Mouse (Mus musculus) MEL (cell line): ENCODE measurements around the gene Setd4. TPM values are rescaled to one million over a fixed set of nuclear protein-coding genes. Genes with fewer than 3 reads are reported as not detected.

Experiments
- DNase-seq: peaks from one replicate; pipeline ENCODE4 v3.0.0; 2011; ENCODE audit warnings: low read depth, low spot score
- H3K27ac ChIP-seq: 2 replicates; pipeline ENCODE4 v1.5.1; 2012; ENCODE audit warnings: low read depth, mild to moderate bottlenecking, control low read depth, low read length, moderate library complexity; ENCODE audit not compliant: control insufficient read depth
- H3K27me3 ChIP-seq, 2 experiments: fragments of 150-350 bp in 1 of 2; sonication (generic) in 1 of 2; 2 replicates each; pipeline ENCODE4 v1.6.1; 2012; ENCODE audit warnings: low read length in 2 of 2, mild to moderate bottlenecking in 2 of 2, improper control_type of control experiment in 1 of 2, moderate library complexity in 1 of 2; ENCODE audit not compliant: insufficient read depth in 2 of 2, control insufficient read depth in 1 of 2
- H3K36me3 ChIP-seq, 2 experiments: 2 replicates each; pipeline ENCODE4 v1.6.1; 2012 to 2014; ENCODE audit warnings: low read length in 2 of 2, improper control_type of control experiment in 1 of 2, inconsistent platforms in 1 of 2, mild to moderate bottlenecking in 1 of 2; ENCODE audit not compliant: insufficient read depth in 2 of 2, control insufficient read depth in 1 of 2
- H3K4me1 ChIP-seq, 2 experiments: fragments of 150-350 bp in 1 of 2; sonication (generic) in 1 of 2; 2 replicates each; pipeline ENCODE4 v1.6.1; 2012; ENCODE audit warnings: low read length in 2 of 2, improper control_type of control experiment in 1 of 2, mild to moderate bottlenecking in 1 of 2; ENCODE audit not compliant: insufficient read depth in 2 of 2, control insufficient read depth in 1 of 2
- H3K4me3 ChIP-seq, 2 experiments: fragments of 150-350 bp in 1 of 2; sonication (generic) in 1 of 2; 2 replicates each; pipeline ENCODE4 v1.5.1; 2012; ENCODE audit warnings: low read depth in 2 of 2, low read length in 2 of 2, mild to moderate bottlenecking in 2 of 2, moderate library complexity in 2 of 2, control low read depth in 1 of 2, improper control_type of control experiment in 1 of 2; ENCODE audit not compliant: control insufficient read depth in 1 of 2, insufficient read depth in 1 of 2
- H3K79me2 ChIP-seq: 2 replicates; pipeline ENCODE4 v1.6.1; 2012; ENCODE audit warnings: mild to moderate bottlenecking, low read length, moderate library complexity; ENCODE audit not compliant: control insufficient read depth, poor library complexity, insufficient read depth
- H3K9ac ChIP-seq: 2 replicates; pipeline ENCODE4 v1.6.1; 2012; ENCODE audit warnings: low read depth, mild to moderate bottlenecking, control low read depth, low read length, moderate library complexity; ENCODE audit not compliant: control insufficient read depth, poor library complexity, severe bottlenecking
- H3K9me3 ChIP-seq: fragments of 150-350 bp; sonication (generic); replicated peaks from 2 replicates; pipeline ENCODE4 v1.6.1; 2012; ENCODE audit warnings: mild to moderate bottlenecking, low read length, improper control_type of control experiment, moderate library complexity; ENCODE audit not compliant: insufficient read depth
- CHD1 ChIP-seq: IDR thresholded peaks from 2 replicates; pipeline ENCODE4 v1.6.1; 2012; ENCODE audit warnings: low read depth, mild to moderate bottlenecking, inconsistent platforms, low read length, improper control_type of control experiment
- CTCF ChIP-seq, 3 experiments: IDR thresholded peaks in 2 of 3; conservative IDR thresholded peaks in 1 of 3; 2 replicates each; pipeline ENCODE4 v1.5.1; 2011 to 2012; ENCODE audit warnings: low read length in 3 of 3, low read depth in 2 of 3, mild to moderate bottlenecking in 2 of 3, improper control_type of control experiment in 1 of 3, inconsistent platforms in 1 of 3, mixed read lengths in 1 of 3, moderate library complexity in 1 of 3; ENCODE audit not compliant: control insufficient read depth in 1 of 3, insufficient read depth in 1 of 3, poor library complexity in 1 of 3, severe bottlenecking in 1 of 3
- EP300 ChIP-seq, 2 experiments: IDR thresholded peaks; 2 replicates each; pipeline ENCODE4 v1.6.1; 2011; ENCODE audit warnings: improper control_type of control experiment in 2 of 2, low read length in 2 of 2, low read depth in 1 of 2, mild to moderate bottlenecking in 1 of 2
- HCFC1 ChIP-seq: IDR thresholded peaks from 2 replicates; pipeline ENCODE4 v1.6.1; 2012; ENCODE audit warnings: low read depth, mild to moderate bottlenecking, inconsistent platforms, low read length, improper control_type of control experiment, moderate library complexity
- JUND ChIP-seq: IDR thresholded peaks from 2 replicates; pipeline ENCODE4 v1.6.1; 2011; ENCODE audit warnings: low read depth, mild to moderate bottlenecking, improper control_type of control experiment, low read length
- POLR2AphosphoS5 ChIP-seq: IDR thresholded peaks from 2 replicates; pipeline ENCODE4 v1.6.1; 2012; ENCODE audit warnings: low read depth, borderline replicate concordance, mild to moderate bottlenecking, inconsistent platforms, low read length, moderate library complexity, mixed read lengths
- RAD21 ChIP-seq: IDR thresholded peaks from 2 replicates; pipeline ENCODE4 v1.6.1; 2011; ENCODE audit warnings: mild to moderate bottlenecking, low read depth, low read length, improper control_type of control experiment
- TAL1 ChIP-seq: IDR thresholded peaks from 2 replicates; pipeline ENCODE4 v1.6.1; 2012; ENCODE audit warnings: mild to moderate bottlenecking, inconsistent platforms, low read length, moderate library complexity, mixed read lengths
- TCF12 ChIP-seq: IDR thresholded peaks from 2 replicates; pipeline ENCODE4 v1.6.1; 2014; ENCODE audit warnings: low read depth, mild to moderate bottlenecking, inconsistent platforms, low read length, improper control_type of control experiment, moderate library complexity
- USF2 ChIP-seq, 2 experiments: IDR thresholded peaks; 2 replicates each; pipeline ENCODE4 v1.6.1; 2011 to 2012; ENCODE audit warnings: improper control_type of control experiment in 2 of 2, low read length in 2 of 2, borderline replicate concordance in 1 of 2, inconsistent platforms in 1 of 2, low read depth in 1 of 2, mild to moderate bottlenecking in 1 of 2; ENCODE audit not compliant: insufficient read depth in 1 of 2
- polyA plus RNA-seq, 2 experiments: library from polyadenylated mRNA; stranded (reverse) in 1 of 2; unstranded in 1 of 2; fragments of >175 nt in 1 of 2; fragments of >200 nt in 1 of 2; gene quantifications; 2 replicates each; pipeline versions ENCODE4 v1.2.1 to v1.2.4; 2012; ENCODE audit warnings: low replicate concordance in 2 of 2, low read depth in 1 of 2; ENCODE audit not compliant: insufficient read length in 2 of 2, insufficient read depth in 1 of 2, missing spikeins in 1 of 2
- total RNA-seq: library from RNA; depleted of rRNA; stranded (reverse); fragments of 300-350 nt; gene quantifications from 2 replicates; pipeline ENCODE4 v1.2.3, GENCODE M21; 2012; rRNA removed

Gene Setd4
- total and polyA plus RNA-seq, 3 experiments, result 14.1 to 19.1 TPM; not detected in 1

DNA sequence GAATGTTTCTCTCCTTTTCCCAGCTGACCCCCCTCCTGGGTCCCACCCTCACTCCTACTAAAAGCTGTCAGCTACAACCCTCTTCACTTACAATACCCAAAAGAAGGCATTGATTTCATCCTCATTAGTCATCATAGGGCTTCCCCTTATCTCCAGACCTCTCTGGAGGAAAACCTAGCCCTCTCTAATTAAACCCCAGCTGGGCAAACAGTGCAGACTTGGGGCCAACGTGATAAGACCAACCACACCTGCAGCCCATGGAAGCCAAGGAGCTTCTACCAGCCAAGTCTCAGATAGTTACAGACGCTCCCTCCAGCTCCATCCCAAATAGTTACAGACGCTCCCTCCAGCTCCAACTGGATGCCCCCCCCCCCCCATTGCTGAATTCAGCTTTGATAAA is 64.0 kb downstream of the Setd4 start:
- Histone ChIP-seq H3K27ac (no peak overlapping the region), H3K9ac (no peak overlapping the region), H3K4me1 (no peaks in the 10 kb centered on the region), H3K79me2 (no peaks in the 10 kb centered on the region), H3K27me3 (peaks cover 0 to 5% of the 10 kb centered on the region in 2 experiments; a peak in 2 of 4 replicates), H3K9me3 (no peaks in the 10 kb centered on the region), H3K4me3 (no peak overlapping the region), H3K36me3 (no peaks in the 10 kb centered on the region)
- no peak for DNase-seq
- TF ChIP-seq USF2 (IDR thresholded peaks at IDR 0.05; ENCODE audit: borderline replicate concordance in 1 of 2, insufficient read depth in 1 of 2, low read depth in 1 of 2, low read length in 2 of 2), result no peak
- no peak for TF ChIP-seq POLR2AphosphoS5
- TF ChIP-seq CHD1, result no peak
- TF ChIP-seq CTCF (IDR thresholded peaks at IDR 0.05 in 2 of 3, conservative IDR thresholded peaks at IDR 0.05 in 1 of 3; ENCODE audit: control insufficient read depth in 1 of 3, insufficient read depth in 1 of 3, low read depth in 2 of 3, low read length in 3 of 3, poor library complexity in 1 of 3, severe bottlenecking in 1 of 3), result no peak
- TF ChIP-seq TCF12, result no peak
- no peak for TF ChIP-seq EP300 (IDR thresholded peaks at IDR 0.05; ENCODE audit: low read depth in 1 of 2, low read length in 2 of 2)
- no peak for TF ChIP-seq TAL1
- TF ChIP-seq RAD21, result no peak

DNA sequence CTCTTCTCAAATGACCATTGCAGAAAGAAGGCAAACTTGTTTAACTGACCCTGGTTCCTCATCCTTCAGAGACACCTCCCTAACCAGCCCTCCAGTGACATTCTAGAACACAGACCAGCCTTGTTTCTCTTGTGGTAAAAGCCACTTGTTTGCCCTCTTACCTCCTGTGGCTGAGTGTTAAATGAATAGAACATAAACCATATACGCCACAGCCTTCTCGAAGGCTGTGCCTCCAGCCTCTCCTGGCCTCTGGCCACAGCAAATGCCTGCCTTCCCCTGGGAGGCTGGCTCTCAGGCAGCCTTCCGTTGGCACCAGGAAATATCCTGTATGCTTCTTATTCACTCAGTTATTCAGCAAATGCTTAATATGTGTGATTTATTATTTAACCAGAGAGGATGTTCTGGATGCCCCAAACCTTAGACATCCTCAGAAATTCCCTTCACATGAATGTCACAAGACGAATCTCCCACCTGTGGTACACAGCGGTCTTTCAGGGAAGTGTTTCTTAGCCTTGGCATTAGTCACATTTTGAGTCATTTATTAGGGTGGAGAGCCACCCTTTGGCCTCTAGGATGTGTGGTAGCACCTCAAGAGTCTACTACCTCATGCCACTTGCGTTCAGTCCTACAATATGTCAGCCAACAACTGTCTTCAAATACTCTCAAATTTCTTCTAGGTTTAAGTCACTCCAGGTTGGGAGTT is 68.6 kb downstream of the Setd4 start:
- Histone ChIP-seq H3K4me3 (no peak overlapping the region), H3K9me3 (no peaks in the 10 kb centered on the region), H3K79me2 (no peaks in the 10 kb centered on the region), H3K9ac (no peak overlapping the region), H3K36me3 (no peaks in the 10 kb centered on the region), H3K27me3 (peaks cover 0 to 5% of the 10 kb centered on the region in 2 experiments; a peak in 2 of 4 replicates), H3K27ac (no peak overlapping the region), H3K4me1 (no peaks in the 10 kb centered on the region)
- TF ChIP-seq HCFC1, result no peak
- TF ChIP-seq USF2 (IDR thresholded peaks at IDR 0.05; ENCODE audit: borderline replicate concordance in 1 of 2, insufficient read depth in 1 of 2, low read depth in 1 of 2, low read length in 2 of 2), result no peak
- TF ChIP-seq JUND, result no peak
- DNase-seq, result no peak

Other genes starting within 250 kb of the Setd4 start
- gene Cbr1, start 1.8 kb upstream of the Setd4 start, total RNA-seq, result 56.5 and 63.0 TPM in 2 replicates
- 100 to 1,000 TPM in 1 of 2 experiments, not detected in 1; 140 TPM for gene Cbr1, start 1.8 kb upstream of the Setd4 start, polyA plus RNA-seq
- gene Gm5678, start 24.0 kb upstream of the Setd4 start, total RNA-seq, result not detected in 2 replicates
- gene Gm5678, start 24.0 kb upstream of the Setd4 start, polyA plus RNA-seq, result 1 to 10 TPM in 1 of 2 experiments, not detected in 1; 4.6 TPM
- gene Cbr3, start 79.2 kb upstream of the Setd4 start, total RNA-seq, result not detected in 2 replicates
- not detected for gene Cbr3, start 79.2 kb upstream of the Setd4 start, polyA plus RNA-seq
- 5.8 TPM in 2 replicates for gene Dop1b, start 107.8 kb upstream of the Setd4 start, total RNA-seq
- 10 to 100 TPM in 1 of 2 experiments, not detected in 1; 11.3 TPM for gene Dop1b, start 107.8 kb upstream of the Setd4 start, polyA plus RNA-seq
- gene Morc3, start 228.1 kb upstream of the Setd4 start, total RNA-seq, result 35.1 and 39.1 TPM in 2 replicates
- 100 to 1,000 TPM in 1 of 2 experiments, 10 to 100 TPM in 1; 23.3 to 276 TPM for gene Morc3, start 228.1 kb upstream of the Setd4 start, polyA plus RNA-seq